Mouse (Mus musculus) neural tube, embryonic 13.5 days (tissue): ENCODE data around the gene Nr2f6. TPM values are rescaled to one million over a fixed set of nuclear protein-coding genes. Genes with fewer than 3 reads are reported as not detected.

Source experiments
- ATAC-seq: fragments of 200-750 bp; cut with Nextera tagmentation; 2 replicates; pipeline ENCODE4 v1.8.0; 2017; ENCODE audit warnings: low read depth, mild to moderate bottlenecking, moderate TSS enrichment, moderate library complexity
- H3K27ac ChIP-seq: fragments of 300-500 bp; sonication (generic); replicated peaks from 2 replicates; pipeline ENCODE4 v1.5.1; 2015; ENCODE audit warnings: moderate library complexity, mild to moderate bottlenecking, inconsistent platforms
- H3K27me3 ChIP-seq: fragments of 300-500 bp; sonication (generic); 2 replicates; pipeline ENCODE4 v1.6.1; 2015; ENCODE audit warnings: mild to moderate bottlenecking, inconsistent platforms
- H3K36me3 ChIP-seq: fragments of 300-500 bp; sonication (generic); 2 replicates; pipeline ENCODE4 v1.6.1; 2015; ENCODE audit warnings: mild to moderate bottlenecking, inconsistent platforms
- H3K4me1 ChIP-seq: fragments of 300-500 bp; sonication (generic); replicated peaks from 2 replicates; pipeline ENCODE4 v1.6.1; 2015; ENCODE audit warnings: inconsistent platforms
- H3K4me2 ChIP-seq: fragments of 300-500 bp; sonication (generic); 2 replicates; pipeline ENCODE4 v1.6.1; 2015; ENCODE audit warnings: inconsistent platforms, mild to moderate bottlenecking, moderate library complexity
- H3K4me3 ChIP-seq: fragments of 300-500 bp; sonication (generic); 2 replicates; pipeline ENCODE4 v1.5.1; 2015; ENCODE audit warnings: mild to moderate bottlenecking, inconsistent platforms
- H3K9ac ChIP-seq: fragments of 300-500 bp; sonication (generic); 2 replicates; pipeline ENCODE4 v1.6.1; 2015; ENCODE audit warnings: moderate library complexity, mild to moderate bottlenecking, inconsistent platforms
- H3K9me3 ChIP-seq: fragments of 300-500 bp; sonication (generic); 2 replicates; pipeline ENCODE4 v1.6.1; 2016; ENCODE audit warnings: inconsistent platforms
- WGBS: fragments of 180-500 bp; shearing (Covaris S2); methylation state at CpG from one replicate; pipeline ENCODE4 v1.1.7; 2015; 5-methylcytosine and 5-hydroxymethylcytosine counted together
- polyA plus RNA-seq: library from polyadenylated mRNA; unstranded; fragments of >200 nt; fragmentation: Nextera tagmentation; extraction: Ambion mirVana; gene quantifications from 2 replicates; pipeline ENCODE4 v1.2.1, GENCODE M21; 2015

The Nr2f6 gene
- polyA plus RNA-seq, 1 experiment from 2014 or later = 30.3 TPM

- H3K9ac ChIP-seq = no peak overlapping the region
- H3K9me3 ChIP-seq = no peaks in the 10 kb centered on the region
- ATAC-seq = no peak
- H3K4me1 ChIP-seq = peaks cover 40% of the 10 kb centered on the region
- H3K4me3 ChIP-seq = no peak overlapping the region
- 57% methylated on average over 3 of the region's 3 CpGs for WGBS
- no peak overlapping the region for H3K27ac ChIP-seq
- H3K4me2 ChIP-seq = no peak overlapping the region
- H3K36me3 ChIP-seq = no peaks in the 10 kb centered on the region
- no peaks in the 10 kb centered on the region for H3K27me3 ChIP-seq
These were observed 2.1 kb upstream of the Nr2f6 start for GRCm38 (mm10) chr8:71383860-71384259.

DNA sequence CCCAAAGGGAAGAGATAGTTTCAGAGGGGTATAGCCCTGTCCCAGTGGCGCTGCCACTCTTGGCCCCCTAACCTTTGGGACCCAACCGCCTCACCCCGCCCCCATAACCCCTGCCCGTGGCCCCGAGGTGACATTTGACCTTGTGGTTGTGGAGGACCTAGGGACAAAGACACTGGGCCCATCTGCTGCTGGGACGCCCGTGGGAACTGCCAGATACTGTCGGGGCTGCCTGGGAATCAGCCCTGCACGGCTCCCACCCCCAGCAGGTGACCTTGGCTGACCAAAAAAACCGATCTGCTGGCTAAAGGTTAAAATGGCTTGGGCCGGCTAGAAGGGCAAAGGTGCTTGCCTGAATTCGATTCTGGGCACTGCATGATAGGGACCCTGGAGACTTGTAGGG, 1.6 kb upstream of the Nr2f6 start:
- no peak overlapping the region for H3K4me3 ChIP-seq
- no peaks in the 10 kb centered on the region for H3K36me3 ChIP-seq
- 10% methylated on average over 12 of the region's 12 CpGs for WGBS
- H3K9ac ChIP-seq = no peak overlapping the region
- peaks cover 45% of the 10 kb centered on the region for H3K4me1 ChIP-seq
- H3K27ac ChIP-seq = peak overlapping the region; percentile 92; the same call in 1 of the 2 replicates
- no peak overlapping the region for H3K4me2 ChIP-seq
- no peaks in the 10 kb centered on the region for H3K9me3 ChIP-seq
- no peaks in the 10 kb centered on the region for H3K27me3 ChIP-seq
- no peak for ATAC-seq

- Histone ChIP-seq H3K27me3 (no peaks in the 10 kb centered on the region), H3K4me1 (peaks cover 48% of the 10 kb centered on the region), H3K36me3 (peaks cover 5% of the 10 kb centered on the region; the same call in 1 of the 2 replicates), H3K4me3 (peak overlapping the region; percentile 80), H3K9ac (peak overlapping the region; percentile 83), H3K9me3 (no peaks in the 10 kb centered on the region), H3K27ac (peak overlapping the region; percentile 92), H3K4me2 (peak overlapping the region; percentile 99)
- peak; percentile 83 for ATAC-seq
- 2% methylated on average over 46 of the region's 80 CpGs for WGBS
These were observed 506 bp upstream of the Nr2f6 start for GRCm38 (mm10) chr8:71381971-71382961.

DNA sequence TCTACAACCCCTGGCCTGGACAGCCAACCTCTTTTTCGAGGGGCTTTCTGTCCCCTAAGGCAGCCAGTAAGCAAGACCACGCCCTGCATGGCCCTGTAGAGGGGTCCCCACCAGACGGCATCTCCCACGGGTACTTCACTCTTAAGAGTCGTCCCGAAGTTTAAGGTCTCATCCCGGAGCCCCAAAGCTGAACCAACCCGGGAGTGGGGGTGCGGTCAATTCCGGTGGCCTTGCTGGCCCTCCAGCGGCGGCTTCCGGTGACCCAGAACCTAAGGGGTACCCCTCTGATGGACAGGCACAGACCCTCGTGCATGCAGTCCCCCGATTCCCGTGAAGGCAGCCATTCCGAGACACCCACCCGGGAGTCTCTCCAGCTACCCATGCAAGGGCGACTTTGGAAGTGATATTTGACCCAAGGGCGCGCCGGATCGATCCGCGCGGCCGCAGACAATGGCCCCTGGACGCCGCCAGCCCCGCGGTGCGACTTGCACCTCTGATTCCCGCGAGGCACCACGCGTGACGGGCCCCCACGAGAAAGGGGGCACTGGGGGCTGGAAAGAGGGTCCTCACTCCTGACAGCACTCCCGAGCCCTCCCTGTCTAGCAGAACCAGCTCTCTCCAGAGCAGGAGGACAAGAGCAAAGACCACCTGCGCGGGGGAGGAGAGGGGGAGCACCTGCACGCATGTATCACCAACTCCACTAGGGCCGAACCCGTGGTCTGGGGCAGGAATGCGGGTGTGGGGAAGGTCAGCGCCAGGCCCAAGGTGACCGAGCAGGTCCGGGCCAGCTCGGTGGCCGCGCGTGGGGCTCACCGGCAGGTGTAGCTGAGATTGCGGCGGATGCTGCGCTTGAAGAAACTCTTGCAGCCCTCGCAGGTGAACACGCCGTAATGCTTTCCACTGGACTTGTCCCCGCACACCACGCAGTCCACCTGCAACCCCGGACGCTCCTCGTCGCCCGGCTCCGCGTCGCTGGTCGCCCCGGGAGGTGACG, 1.3 kb downstream of the Nr2f6 start:
- Histone ChIP-seq H3K4me1 (peaks cover 66% of the 10 kb centered on the region), H3K27me3 (no peaks in the 10 kb centered on the region), H3K4me2 (peak overlapping the region; percentile 99), H3K27ac (no peak overlapping the region), H3K9ac (peak overlapping the region; percentile 83), H3K9me3 (no peaks in the 10 kb centered on the region), H3K4me3 (peak overlapping the region; percentile 80), H3K36me3 (peaks cover 5% of the 10 kb centered on the region; the same call in 1 of the 2 replicates)
- ATAC-seq = no peak
- under 1% methylated on average over 72 of the region's 72 CpGs for WGBS

GRCm38 (mm10) chr8:71379512-71380075, 2.2 kb downstream of the Nr2f6 start:
- Histone ChIP-seq H3K9me3 (no peaks in the 10 kb centered on the region), H3K9ac (peak overlapping the region; percentile 83), H3K36me3 (peaks cover 13% of the 10 kb centered on the region; the same call in 1 of the 2 replicates), H3K27me3 (no peaks in the 10 kb centered on the region), H3K4me3 (peak overlapping the region; percentile 80), H3K27ac (no peak overlapping the region), H3K4me1 (peaks cover 73% of the 10 kb centered on the region), H3K4me2 (peak overlapping the region; percentile 99)
- 47% methylated on average over 3 of the region's 3 CpGs for WGBS
- ATAC-seq = no peak

DNA sequence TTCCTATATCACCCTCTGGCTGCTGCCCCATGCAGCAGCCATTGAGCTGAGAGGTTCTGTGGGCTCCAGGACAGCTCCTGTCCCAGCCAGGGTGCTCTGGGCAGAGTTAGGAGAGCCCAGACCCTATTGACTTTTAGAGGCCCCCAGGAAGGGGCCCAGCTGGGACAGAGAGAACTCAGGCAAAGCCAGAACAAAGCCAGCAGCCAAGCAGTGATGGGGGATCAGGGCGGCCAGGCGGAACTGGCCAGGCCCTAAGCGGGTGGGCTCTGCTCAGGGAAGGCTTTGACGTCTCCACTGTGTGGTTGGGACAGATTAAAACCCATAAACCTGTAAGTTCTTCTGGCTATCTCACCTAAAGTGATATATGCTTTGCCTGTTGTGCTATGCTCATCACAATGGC, 2.8 kb downstream of the Nr2f6 start:
- 26% methylated on average over 4 of the region's 4 CpGs for WGBS
- ATAC-seq = no peak
- peaks cover 19% of the 10 kb centered on the region for H3K36me3 ChIP-seq
- H3K27ac ChIP-seq = no peak overlapping the region
- no peaks in the 10 kb centered on the region for H3K27me3 ChIP-seq
- H3K4me1 ChIP-seq = peaks cover 73% of the 10 kb centered on the region
- H3K9me3 ChIP-seq = no peaks in the 10 kb centered on the region
- peak overlapping the region; percentile 99 for H3K4me2 ChIP-seq
- peak overlapping the region; percentile 83 for H3K9ac ChIP-seq
- peak overlapping the region; percentile 80; the same call in 1 of the 2 replicates for H3K4me3 ChIP-seq

- ATAC-seq = no peak
- Histone ChIP-seq H3K27ac (peak overlapping the region; percentile 82), H3K36me3 (peaks cover 29% of the 10 kb centered on the region), H3K4me3 (peak overlapping the region; percentile 38), H3K4me1 (peaks cover 59% of the 10 kb centered on the region), H3K9ac (peak overlapping the region; percentile 71), H3K9me3 (no peaks in the 10 kb centered on the region), H3K27me3 (no peaks in the 10 kb centered on the region), H3K4me2 (peak overlapping the region; percentile 64)
- 26% methylated on average over 8 of the region's 8 CpGs for WGBS
These were observed 5.2 kb downstream of the Nr2f6 start for GRCm38 (mm10) chr8:71376423-71377030.

- Histone ChIP-seq H3K9ac (peak overlapping the region; percentile 71), H3K36me3 (peaks cover 29% of the 10 kb centered on the region), H3K27me3 (no peaks in the 10 kb centered on the region), H3K4me3 (peak overlapping the region; percentile 38), H3K4me1 (peaks cover 53% of the 10 kb centered on the region), H3K9me3 (no peaks in the 10 kb centered on the region), H3K27ac (peak overlapping the region; percentile 82), H3K4me2 (peak overlapping the region; percentile 64)
- 5% methylated on average over 74 of the region's 74 CpGs for WGBS
- ATAC-seq = peak; percentile 2; the same call in 1 of the 2 replicates
These were observed 6.0 kb downstream of the Nr2f6 start for GRCm38 (mm10) chr8:71375581-71376422.

- H3K4me2 ChIP-seq = no peak overlapping the region
- H3K4me1 ChIP-seq = peaks cover 49% of the 10 kb centered on the region
- H3K27ac ChIP-seq = no peak overlapping the region
- H3K27me3 ChIP-seq = no peaks in the 10 kb centered on the region
- no peak overlapping the region for H3K4me3 ChIP-seq
- H3K36me3 ChIP-seq = peaks cover 32% of the 10 kb centered on the region
- ATAC-seq = no peak
- no peak overlapping the region for H3K9ac ChIP-seq
- WGBS = 77% methylated on average over 17 of the region's 17 CpGs
- H3K9me3 ChIP-seq = no peaks in the 10 kb centered on the region
These were observed 7.0 kb downstream of the Nr2f6 start for GRCm38 (mm10) chr8:71374616-71375206.

DNA sequence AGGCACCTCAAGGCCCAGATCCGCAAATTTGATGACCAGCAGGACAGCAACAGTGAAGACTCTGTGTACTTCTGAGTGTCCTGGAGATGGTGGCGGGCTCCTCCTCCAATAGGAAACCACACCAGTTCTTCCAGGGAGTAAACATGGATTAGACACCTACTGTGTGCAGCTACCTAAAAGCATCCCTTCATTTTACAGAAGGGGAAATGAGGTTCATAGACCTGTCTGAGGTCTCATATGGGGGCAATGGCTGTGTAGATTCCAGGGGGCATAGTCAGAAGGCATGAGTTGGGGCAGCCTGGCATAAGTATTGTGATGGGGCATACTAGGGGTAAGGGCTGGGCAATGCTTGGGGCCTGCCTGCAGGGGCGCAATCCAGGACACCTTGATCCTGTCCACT, 8.8 kb downstream of the Nr2f6 start:
- H3K36me3 ChIP-seq = peaks cover 42% of the 10 kb centered on the region
- H3K4me1 ChIP-seq = peaks cover 46% of the 10 kb centered on the region
- no peak overlapping the region for H3K4me2 ChIP-seq
- no peaks in the 10 kb centered on the region for H3K9me3 ChIP-seq
- no peaks in the 10 kb centered on the region for H3K27me3 ChIP-seq
- no peak for ATAC-seq
- no peak overlapping the region for H3K4me3 ChIP-seq
- no peak overlapping the region for H3K27ac ChIP-seq
- H3K9ac ChIP-seq = no peak overlapping the region
- 91% methylated on average over 3 of the region's 3 CpGs for WGBS
